Mouse (Mus musculus): ENCODE measurements at regions not wholly inside any gene's neighbourhood (a gene's known extent, or its start where the extent isn't known, plus 50 kb on each side); places are given as distances from the start of the nearest gene placed in this dataset.
"Not testable (repeated sequence)": the region's sequence is repeated elsewhere in the genome, so short reads cannot be mapped to it uniquely, and the experiment has no call there.

GRCm38 (mm10) chr7:75394866-75395580 lies 60.3 kb upstream of the Akap13 start:
- no peak overlapping the region for H3K9ac ChIP-seq (ENCODE audit: insufficient read depth, low read depth, low read length, poor library complexity, severe bottlenecking)
- no peak overlapping the region for H3K4me3 ChIP-seq (ENCODE audit: insufficient read depth in 1 of 2, low read depth in 1 of 2, low read length in 2 of 2, poor library complexity in 1 of 2, severe bottlenecking in 1 of 2)
- in situ Hi-C loops (cut with MboI; ENCODE audit: low sequenced_read_pairs in 2 of 2, unreplicated experiment in 2 of 2) = no loop called here
- DNase-seq (ENCODE audit: low read depth, low spot score) = no peak
- H3K27ac ChIP-seq (ENCODE audit: insufficient read depth, low read depth, low read length, poor library complexity, severe bottlenecking) = no peak overlapping the region
- TF ChIP-seq HCFC1 (IDR thresholded peaks at IDR 0.05; ENCODE audit: borderline replicate concordance, insufficient read depth, low read length) = no peak
- no peak for TF ChIP-seq ZNF384 (IDR thresholded peaks at IDR 0.05; ENCODE audit: low read depth, low read length)
- no peak for TF ChIP-seq CHD2 (IDR thresholded peaks at IDR 0.05; ENCODE audit: low read depth, low read length)
- no peak for TF ChIP-seq MAFK (IDR thresholded peaks at IDR 0.05; ENCODE audit: insufficient read depth, low read depth, low read length)
- TF ChIP-seq ZC3H11A (IDR thresholded peaks at IDR 0.05; ENCODE audit: borderline replicate concordance, low read depth, low read length) = no peak
- H3K9me3 ChIP-seq (ENCODE audit: control insufficient read depth, insufficient read depth, low read depth, low read length) = no peaks in the 10 kb centered on the region
- no peaks in the 10 kb centered on the region for H3K4me1 ChIP-seq (ENCODE audit: control insufficient read depth in 2 of 2, insufficient read depth in 2 of 2, low read length in 2 of 2, poor library complexity in 1 of 2)
- H3K36me3 ChIP-seq (ENCODE audit: control insufficient read depth, insufficient read depth, low read length, poor library complexity, severe bottlenecking) = no peaks in the 10 kb centered on the region

GRCm38 (mm10) chr7:75397559-75397958 lies 57.8 kb upstream of the Akap13 start:
- in situ Hi-C loops (cut with MboI; ENCODE audit: low sequenced_read_pairs in 2 of 2, unreplicated experiment in 2 of 2) = no loop called here
- H3K27ac ChIP-seq (ENCODE audit: insufficient read depth, low read depth, low read length, poor library complexity, severe bottlenecking) = no peak overlapping the region
- H3K4me3 ChIP-seq (ENCODE audit: insufficient read depth in 1 of 2, low read depth in 1 of 2, low read length in 2 of 2, poor library complexity in 1 of 2, severe bottlenecking in 1 of 2) = no peak overlapping the region
- DNase-seq (ENCODE audit: low read depth, low spot score) = no peak
- no peak for TF ChIP-seq ZNF384 (IDR thresholded peaks at IDR 0.05; ENCODE audit: low read depth, low read length)
- TF ChIP-seq ZC3H11A (IDR thresholded peaks at IDR 0.05; ENCODE audit: borderline replicate concordance, low read depth, low read length) = no peak
- no peak for TF ChIP-seq HCFC1 (IDR thresholded peaks at IDR 0.05; ENCODE audit: borderline replicate concordance, insufficient read depth, low read length)
- no peak for TF ChIP-seq CHD2 (IDR thresholded peaks at IDR 0.05; ENCODE audit: low read depth, low read length)
- TF ChIP-seq MAFK (IDR thresholded peaks at IDR 0.05; ENCODE audit: insufficient read depth, low read depth, low read length) = no peak
- no peaks in the 10 kb centered on the region for H3K4me1 ChIP-seq (ENCODE audit: control insufficient read depth in 2 of 2, insufficient read depth in 2 of 2, low read length in 2 of 2, poor library complexity in 1 of 2)
- H3K9me3 ChIP-seq (ENCODE audit: control insufficient read depth, insufficient read depth, low read depth, low read length) = no peaks in the 10 kb centered on the region
- no peaks in the 10 kb centered on the region for H3K36me3 ChIP-seq (ENCODE audit: control insufficient read depth, insufficient read depth, low read length, poor library complexity, severe bottlenecking)
- no peak overlapping the region for H3K9ac ChIP-seq (ENCODE audit: insufficient read depth, low read depth, low read length, poor library complexity, severe bottlenecking)

GRCm38 (mm10) chr7:75398480-75398879 lies 56.9 kb upstream of the Akap13 start:
- H3K4me1 ChIP-seq (ENCODE audit: control insufficient read depth in 2 of 2, insufficient read depth in 2 of 2, low read length in 2 of 2, poor library complexity in 1 of 2); H3K27ac ChIP-seq (ENCODE audit: insufficient read depth, low read depth, low read length, poor library complexity, severe bottlenecking); H3K9me3 ChIP-seq (ENCODE audit: control insufficient read depth, insufficient read depth, low read depth, low read length); H3K36me3 ChIP-seq (ENCODE audit: control insufficient read depth, insufficient read depth, low read length, poor library complexity, severe bottlenecking); H3K4me3 ChIP-seq (ENCODE audit: insufficient read depth in 1 of 2, low read depth in 1 of 2, low read length in 2 of 2, poor library complexity in 1 of 2, severe bottlenecking in 1 of 2); DNase-seq (ENCODE audit: low read depth, low spot score); in situ Hi-C loops (cut with MboI; ENCODE audit: low sequenced_read_pairs in 2 of 2, unreplicated experiment in 2 of 2); H3K9ac ChIP-seq (ENCODE audit: insufficient read depth, low read depth, low read length, poor library complexity, severe bottlenecking): not testable (repeated sequence)

- no peak overlapping the region for H3K27ac ChIP-seq (ENCODE audit: insufficient read depth, low read depth, low read length, poor library complexity, severe bottlenecking)
- no peak overlapping the region for H3K4me3 ChIP-seq (ENCODE audit: insufficient read depth in 1 of 2, low read depth in 1 of 2, low read length in 2 of 2, poor library complexity in 1 of 2, severe bottlenecking in 1 of 2)
- no peaks in the 10 kb centered on the region for H3K9me3 ChIP-seq (ENCODE audit: control insufficient read depth, insufficient read depth, low read depth, low read length)
- peak; percentile 26 for DNase-seq (ENCODE audit: low read depth, low spot score)
- H3K4me1 ChIP-seq (ENCODE audit: control insufficient read depth in 2 of 2, insufficient read depth in 2 of 2, low read length in 2 of 2, poor library complexity in 1 of 2) = no peaks in the 10 kb centered on the region
- H3K36me3 ChIP-seq (ENCODE audit: control insufficient read depth, insufficient read depth, low read length, poor library complexity, severe bottlenecking) = no peaks in the 10 kb centered on the region
- in situ Hi-C loops (cut with MboI; ENCODE audit: low sequenced_read_pairs in 2 of 2, unreplicated experiment in 2 of 2) = no loop called here
- H3K9ac ChIP-seq (ENCODE audit: insufficient read depth, low read depth, low read length, poor library complexity, severe bottlenecking) = no peak overlapping the region
- TF ChIP-seq HCFC1 (IDR thresholded peaks at IDR 0.05; ENCODE audit: borderline replicate concordance, insufficient read depth, low read length) (no peak), ZC3H11A (IDR thresholded peaks at IDR 0.05; ENCODE audit: borderline replicate concordance, low read depth, low read length) (no peak), ZNF384 (IDR thresholded peaks at IDR 0.05; ENCODE audit: low read depth, low read length) (no peak), CHD2 (IDR thresholded peaks at IDR 0.05; ENCODE audit: low read depth, low read length) (no peak), MAFK (IDR thresholded peaks at IDR 0.05; ENCODE audit: insufficient read depth, low read depth, low read length) (no peak)
Observed at GRCm38 (mm10) chr7:75398904-75399724, 56.2 kb upstream of the Akap13 start.

All from ES-E14 (cell line).